Mouse (Mus musculus) thymus, postnatal 36 days (tissue): ENCODE measurements around the gene Camkk2.

Experiments used
- DNase-seq, 2 experiments: peaks; one replicate each; pipeline ENCODE4 v3.0.0; 2022; ENCODE audit warnings: mixed read lengths in 2 of 2

The Camkk2 gene

GRCm38 (mm10) chr5:122733881-122734280 lies 45.3 kb downstream of the Camkk2 start:
- DNase-seq, result peak; percentile 57 to 69

GRCm38 (mm10) chr5:122731991-122732673 lies 47.1 kb downstream of the Camkk2 start:
- peak; percentile 53 to 65 for DNase-seq

DNA sequence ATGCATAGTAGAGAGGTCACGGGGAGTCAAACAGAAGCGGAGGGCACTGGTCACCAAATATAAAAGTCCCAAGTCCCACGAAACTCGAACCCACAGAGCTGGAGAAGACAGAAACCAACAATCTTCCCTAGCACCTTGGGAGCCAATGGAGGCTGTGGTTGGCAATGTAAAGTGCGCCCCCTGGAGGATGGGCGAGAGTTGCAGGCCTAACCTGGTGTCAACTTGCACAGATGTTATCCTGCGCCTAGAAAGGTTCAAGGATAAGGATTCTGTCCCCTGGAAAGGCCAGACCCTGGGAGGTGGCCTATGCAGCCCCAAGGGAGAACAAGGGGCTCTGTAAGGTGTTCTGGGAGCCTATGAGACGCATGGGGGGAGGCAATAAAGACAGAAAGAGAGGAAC lies 47.9 kb downstream of the Camkk2 start:
- DNase-seq, result peak; percentile 77 to 78

DNA sequence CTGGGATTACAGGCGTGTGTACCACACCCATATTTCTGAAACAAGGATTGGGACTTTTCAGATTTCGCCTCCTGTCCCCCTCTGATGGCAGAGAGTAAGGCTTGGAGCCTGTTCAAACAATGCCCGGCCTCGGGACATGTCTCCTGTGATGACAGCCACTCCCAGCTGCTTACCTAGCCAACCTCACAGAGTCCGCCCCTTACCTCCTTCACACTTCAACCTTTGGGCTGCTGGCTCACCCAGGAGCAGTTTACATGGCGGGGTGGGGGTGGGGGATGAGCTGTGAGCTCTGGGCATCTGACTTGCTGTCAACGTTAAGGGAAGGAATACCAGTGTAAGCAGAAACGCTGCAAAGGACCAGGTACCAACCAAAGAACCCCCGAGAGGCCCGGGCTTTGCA lies 48.4 kb downstream of the Camkk2 start:
- DNase-seq, result no peak

- DNase-seq, result no peak
These were observed 52.1 kb downstream of the Camkk2 start for GRCm38 (mm10) chr5:122727096-122727495.

GRCm38 (mm10) chr5:122726595-122726994 lies 52.6 kb downstream of the Camkk2 start:
- DNase-seq, result no peak

GRCm38 (mm10) chr5:122726068-122726467 lies 53.1 kb downstream of the Camkk2 start:
- peak; percentile 34 to 40 for DNase-seq

GRCm38 (mm10) chr5:122725453-122725852 lies 53.8 kb downstream of the Camkk2 start:
- no peak for DNase-seq

DNA sequence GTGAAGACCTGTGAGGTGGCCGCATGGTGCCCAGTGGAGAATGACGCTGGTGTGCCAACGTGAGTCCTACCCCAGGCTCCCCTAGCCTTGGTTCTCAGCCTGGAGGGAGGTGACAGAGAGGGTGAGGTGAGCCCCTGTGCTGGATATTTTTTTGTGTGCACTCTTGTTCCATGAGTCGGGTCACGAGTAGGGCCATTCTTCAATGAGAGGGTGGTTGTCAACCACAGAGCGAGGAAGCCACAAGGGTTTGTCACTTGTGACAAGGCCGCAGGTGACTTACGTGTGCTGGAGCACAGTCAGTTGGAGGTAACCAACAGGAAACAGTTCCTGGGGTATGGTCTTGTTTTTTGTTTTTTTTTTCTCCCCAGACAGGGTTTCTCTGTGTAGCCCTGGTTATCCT lies 60.0 kb downstream of the Camkk2 start:
- peak in 1 of 2 experiments; percentile 38 for DNase-seq

GRCm38 (mm10) chr5:122718400-122718799 lies 60.8 kb downstream of the Camkk2 start:
- DNase-seq, result no peak

DNA sequence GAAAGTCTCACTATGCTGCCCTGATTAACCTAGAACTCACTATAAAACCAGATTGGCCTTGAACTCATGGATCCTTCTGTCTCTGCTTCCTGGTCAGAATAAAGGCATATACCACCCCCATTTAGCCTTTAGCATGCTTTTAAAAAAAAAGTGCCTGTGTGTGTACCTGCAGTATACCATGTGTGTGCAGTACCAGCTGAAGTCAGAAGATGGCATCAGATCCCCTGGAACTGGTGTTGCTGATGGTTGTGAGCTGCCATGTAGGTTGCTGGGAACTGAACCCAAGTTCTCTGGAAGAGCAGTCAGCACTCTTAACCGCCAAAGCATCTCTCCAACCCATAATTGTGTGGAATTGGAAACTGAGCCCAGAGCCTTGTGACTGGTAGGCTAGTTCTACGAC lies 62.4 kb downstream of the Camkk2 start:
- DNase-seq, result no peak

DNA sequence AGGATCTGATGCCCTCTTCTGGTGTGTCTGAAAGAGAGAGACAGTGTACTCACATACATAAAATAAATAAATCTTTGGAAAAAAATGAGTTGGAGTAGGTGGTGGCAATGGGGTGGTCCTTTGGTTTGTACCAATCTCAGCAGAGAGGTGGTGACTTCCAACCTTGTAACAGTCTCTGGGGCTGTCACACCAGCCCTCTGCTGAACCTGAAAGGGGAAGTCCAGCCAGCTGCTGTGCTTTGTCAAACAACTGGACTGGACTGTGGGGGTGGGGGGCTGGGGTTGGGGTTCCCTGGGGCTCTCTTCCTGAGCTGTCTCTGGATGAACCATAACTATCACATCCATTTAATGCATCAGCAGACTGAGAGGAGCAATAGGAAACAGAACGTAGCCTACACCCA lies 63.5 kb downstream of the Camkk2 start:
- no peak for DNase-seq

DNA sequence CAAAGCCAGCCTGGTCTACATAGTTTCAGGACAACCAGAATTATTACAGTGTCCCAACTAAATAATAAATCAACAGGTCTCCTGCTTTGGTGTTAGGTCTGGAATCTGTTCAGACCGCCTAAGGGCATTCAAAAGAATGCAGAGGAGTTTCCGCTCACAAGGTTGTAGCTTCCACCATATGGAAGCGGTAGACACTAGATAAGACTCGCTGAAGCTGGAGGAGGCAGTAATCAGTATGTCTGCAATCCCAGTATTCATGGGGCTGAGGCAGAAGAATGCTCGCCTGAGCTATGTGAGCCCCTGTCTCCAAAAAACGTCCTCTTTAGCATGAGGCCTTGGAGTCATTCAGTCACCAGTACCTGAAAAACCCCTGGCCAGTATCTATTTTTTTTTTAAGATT lies 70.4 kb downstream of the Camkk2 start:
- DNase-seq, result no peak

GRCm38 (mm10) chr5:122707276-122708181 lies 71.7 kb downstream of the Camkk2 start, which contains the start of gene P2rx4:
P2rx4 (plus strand) TSS chr5:122707544.
- DNase-seq, result peak; percentile 85 to 91

DNA sequence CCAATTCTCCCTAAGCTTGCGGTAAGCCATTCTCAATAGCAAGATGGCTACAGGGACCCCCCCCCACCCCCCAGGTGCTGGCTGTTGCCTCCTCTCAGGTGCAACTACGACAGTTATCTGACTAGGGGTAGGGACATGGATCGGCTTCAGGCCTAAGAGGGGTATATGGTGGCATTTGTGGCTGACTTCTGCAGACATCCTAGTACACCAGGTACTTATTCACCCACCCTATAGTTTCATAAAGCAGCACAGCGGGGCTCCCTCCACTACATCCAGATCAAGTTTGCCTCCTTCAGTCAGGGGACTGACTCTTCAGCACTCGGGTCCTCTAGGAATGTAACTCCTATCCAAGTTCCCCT lies 72.3 kb downstream of the Camkk2 start:
- no peak for DNase-seq

GRCm38 (mm10) chr5:122705174-122705573 lies 74.0 kb downstream of the Camkk2 start:
- no peak for DNase-seq

GRCm38 (mm10) chr5:122704571-122704970 lies 74.6 kb downstream of the Camkk2 start:
- no peak for DNase-seq

DNA sequence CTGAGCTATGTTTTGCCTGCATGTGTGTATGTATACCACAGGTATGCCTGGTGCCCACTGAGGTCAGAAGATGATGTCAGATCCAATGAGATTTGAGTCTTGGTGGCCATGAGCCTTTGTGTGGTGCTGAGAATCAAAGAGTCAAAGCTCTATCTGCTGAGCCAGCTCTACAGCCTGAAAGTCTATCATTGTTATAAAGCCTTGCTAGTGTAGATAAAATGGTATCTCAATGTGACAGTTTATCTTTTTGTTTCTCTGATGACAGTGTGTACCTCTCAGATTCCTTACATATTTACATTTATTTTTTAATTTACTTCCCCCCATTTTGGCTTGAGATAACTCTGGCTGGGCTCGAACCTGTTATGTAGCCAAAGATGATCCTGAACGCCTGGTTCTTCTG lies 75.6 kb downstream of the Camkk2 start:
- DNase-seq, result no peak

DNA sequence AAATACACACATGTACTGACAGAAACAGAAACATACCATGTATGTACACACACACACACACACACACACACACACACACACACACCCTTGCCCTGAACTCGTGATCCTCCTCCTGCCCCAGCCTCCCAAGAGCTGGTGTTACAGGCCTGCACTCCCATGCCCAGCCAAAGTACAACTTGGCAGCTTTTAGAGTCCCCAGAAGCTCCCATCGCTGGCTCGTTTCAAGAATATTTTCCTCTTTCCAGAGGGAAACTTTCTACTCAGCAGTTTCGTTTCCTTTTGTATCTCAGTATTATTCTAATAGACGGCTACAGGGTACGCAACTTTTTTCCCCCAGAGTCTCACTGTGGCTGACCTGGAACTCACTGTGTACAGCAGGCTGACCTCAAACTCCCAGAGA lies 77.1 kb downstream of the Camkk2 start:
- no peak for DNase-seq

- DNase-seq, result no peak
These were observed 78.4 kb downstream of the Camkk2 start for GRCm38 (mm10) chr5:122700837-122701212.

GRCm38 (mm10) chr5:122700109-122700836 lies 78.9 kb downstream of the Camkk2 start:
- DNase-seq, result no peak

DNA sequence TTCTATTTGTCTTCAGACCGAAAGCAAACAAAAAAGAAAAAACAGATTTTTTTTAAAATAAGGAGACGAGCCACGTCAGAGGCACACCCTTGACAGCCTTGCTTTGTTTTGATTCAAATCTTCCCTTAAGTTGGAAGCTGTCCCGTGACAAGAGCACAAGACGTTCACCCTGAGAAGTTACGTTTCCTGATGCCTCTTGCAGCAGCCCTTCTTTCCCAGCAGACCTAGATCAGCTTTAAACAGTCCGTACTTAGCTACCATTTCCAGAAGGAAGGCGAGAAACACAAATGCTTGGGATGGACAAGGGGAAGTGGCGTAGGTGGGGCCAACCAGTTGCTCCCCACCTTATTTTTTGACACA lies 80.5 kb downstream of the Camkk2 start:
- no peak for DNase-seq

GRCm38 (mm10) chr5:122698041-122698700 lies 81.0 kb downstream of the Camkk2 start:
- peak; percentile 19 to 29 for DNase-seq
